Mouse (Mus musculus) embryonic fibroblast, embryonic 13.5 days (primary cell): ENCODE data around the gene Nrg3.

Source experiments
- CTCF ChIP-seq: IDR thresholded peaks from 2 replicates; pipeline ENCODE4 v1.5.1; 2011; ENCODE audit warnings: mild to moderate bottlenecking, control low read depth, low read length, moderate library complexity, borderline replicate concordance; ENCODE audit not compliant: insufficient read depth
- POLR2A ChIP-seq: IDR thresholded peaks from 2 replicates; pipeline ENCODE4 v1.6.1; 2011; ENCODE audit warnings: low read depth, mild to moderate bottlenecking, control low read depth, low read length, moderate library complexity

- TF ChIP-seq POLR2A: no peak
- no peak for TF ChIP-seq CTCF
These were observed 625.8 kb downstream of the Nrg3 start for GRCm38 (mm10) chr14:38847091-38847490.
